Mouse (Mus musculus): Measurements from ENCODE around the gene Adam8. TPM values are rescaled to one million over a fixed set of nuclear protein-coding genes. Genes with fewer than 3 reads are reported as not detected.

Adam8 gene
- total RNA-seq, 2 experiments from 2014 or later: 0.38 to 0.90 TPM

DNA sequence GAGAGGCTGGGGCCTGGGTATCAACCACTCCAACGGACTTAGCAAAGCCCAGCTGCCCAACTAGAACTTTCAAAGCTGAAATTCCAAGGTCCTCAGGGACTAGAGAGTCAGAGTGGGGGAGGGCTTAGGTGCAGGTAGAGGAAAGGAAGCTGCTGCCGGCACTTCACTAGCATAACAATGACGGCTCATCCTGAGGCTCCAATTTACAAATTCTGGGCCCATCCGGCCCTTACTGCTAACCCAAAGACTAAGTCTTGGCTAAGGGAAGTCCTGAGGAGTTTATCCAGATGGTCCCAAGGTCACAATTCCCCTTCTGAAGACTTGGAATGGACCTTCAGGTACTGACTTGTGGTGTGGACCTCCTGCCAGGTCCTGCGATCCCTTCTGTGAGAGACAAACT, 46.8 kb downstream of the Adam8 start:
- DNase-seq: no peak

GRCm38 (mm10) chr7:139944291-139945240, 47.8 kb downstream of the Adam8 start:
- no peak for DNase-seq

GRCm38 (mm10) chr7:139943674-139944281, 48.6 kb downstream of the Adam8 start, which contains the start of gene Utf1:
Gene Utf1 (plus strand): TSS chr7:139943789.
- peak; percentile 26 for DNase-seq

DNA sequence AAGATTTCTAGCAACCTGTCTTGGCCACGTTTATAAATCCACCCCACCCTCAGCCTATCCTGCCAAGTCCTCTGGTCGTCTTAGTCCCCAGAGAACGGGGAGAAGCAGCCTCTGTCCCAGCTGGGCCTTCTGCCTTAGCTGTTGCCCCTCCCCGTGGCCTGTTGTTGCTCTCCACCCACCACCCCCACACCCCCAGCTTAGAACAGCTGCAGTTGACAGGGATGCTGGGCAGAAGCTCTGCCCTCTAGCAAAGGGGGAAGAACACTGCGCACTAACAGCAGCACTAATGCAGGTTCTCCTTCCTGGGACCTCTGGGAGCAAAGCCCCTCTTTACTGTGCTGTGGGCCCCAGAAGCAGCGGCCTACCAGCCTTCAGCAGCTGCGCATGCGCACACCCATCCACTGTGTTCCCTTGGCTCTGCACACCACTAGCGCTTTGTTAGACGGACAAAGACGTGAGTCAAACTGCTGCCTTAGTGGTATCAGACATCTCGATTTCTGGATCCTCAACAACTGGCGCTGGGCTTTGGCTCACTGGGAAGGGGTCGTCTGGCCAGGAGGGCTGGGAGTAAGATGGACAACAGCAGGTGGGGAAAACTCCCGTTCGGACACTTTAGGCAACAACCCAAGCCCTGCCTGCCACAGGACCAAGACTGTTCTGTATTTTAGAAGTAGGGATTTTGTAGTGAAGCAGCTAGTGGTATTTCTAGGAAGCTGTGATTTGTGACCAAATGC, 51.7 kb downstream of the Adam8 start:
- no peak for DNase-seq

- DNase-seq: no peak
Measured at GRCm38 (mm10) chr7:139937810-139938209, 54.6 kb downstream of the Adam8 start.

DNA sequence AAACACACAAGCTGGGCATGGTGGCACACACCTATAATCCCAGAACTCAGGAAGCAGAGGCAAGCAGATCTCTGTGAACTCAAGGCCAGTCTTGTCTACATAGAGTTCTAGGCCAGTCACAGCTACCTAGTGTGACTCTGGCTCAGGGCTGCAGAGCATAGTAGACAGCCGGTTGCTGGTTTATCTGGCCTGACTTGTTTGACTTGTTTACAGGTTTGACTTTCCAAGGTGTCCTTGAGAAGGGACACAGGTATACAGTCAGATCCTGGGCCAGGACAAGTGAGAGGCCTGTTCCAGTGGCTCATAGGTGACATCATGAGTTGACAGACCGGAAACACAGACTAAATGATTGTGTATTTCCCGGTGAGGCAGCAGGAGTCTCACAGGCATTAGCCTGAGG, 55.2 kb downstream of the Adam8 start:
- DNase-seq: no peak

GRCm38 (mm10) chr7:139936705-139937104, 55.7 kb downstream of the Adam8 start:
- no peak for DNase-seq

- peak; percentile 61 for DNase-seq
Measured at GRCm38 (mm10) chr7:139930732-139931131, 61.6 kb downstream of the Adam8 start.

Small RNA genes lying within 50 kb of the gene (microRNA-seq; reads per million reads assigned to microRNA genes)
- 0 reads per million in 2 experiments for gene Mir202
- 0.41 to 0.69 reads per million in 2 experiments for gene Mir7062
- gene mmu-mir-7686: 0 reads per million in 2 experiments

Other genes starting within 250 kb of the Adam8 start
- under 1 TPM; 0.10 to 0.16 TPM for gene Adgra1, start 158.4 kb downstream of the Adam8 start, total RNA-seq (2021)
- under 1 TPM; 0.07 to 0.14 TPM for gene Kndc1, start 97.9 kb downstream of the Adam8 start, total RNA-seq (2021)
- gene Utf1, start 48.8 kb downstream of the Adam8 start, total RNA-seq (2021): not detected
- gene 6430531B16Rik, start 13.8 kb downstream of the Adam8 start, total RNA-seq (2021): not detected
- gene Zfp511, start 43.8 kb upstream of the Adam8 start, total RNA-seq (2021): 10 to 100 TPM; 14.6 to 17.9 TPM
- gene Tubgcp2, start 44.1 kb upstream of the Adam8 start, total RNA-seq (2021): 10 to 100 TPM; 45.3 to 45.8 TPM
- gene Msx3, start 56.5 kb upstream of the Adam8 start, total RNA-seq (2021): not detected
- under 1 TPM in 1 of 2 experiments, not detected in 1; 0.34 TPM for gene Caly, start 90.0 kb upstream of the Adam8 start, total RNA-seq (2021)
- gene Prap1, start 100.8 kb upstream of the Adam8 start, total RNA-seq (2021): not detected
- 100 to 1,000 TPM; 106 to 119 TPM for gene Fuom, start 109.9 kb upstream of the Adam8 start, total RNA-seq (2021)
- 1 to 10 TPM; 4.5 TPM for gene Paox, start 123.2 kb upstream of the Adam8 start, total RNA-seq (2021)
- gene Echs1, start 123.9 kb upstream of the Adam8 start, total RNA-seq (2021): 100 to 1,000 TPM; 190 to 210 TPM
- 10 to 100 TPM; 22.3 to 25.6 TPM for gene Mtg1, start 145.0 kb upstream of the Adam8 start, total RNA-seq (2021)
- under 1 TPM; 0.17 to 0.27 TPM for gene Sprn, start 162.3 kb upstream of the Adam8 start, total RNA-seq (2021)
- gene Olfr522, start 172.2 kb upstream of the Adam8 start, total RNA-seq (2021): not detected
- gene Olfr523, start 180.7 kb upstream of the Adam8 start, total RNA-seq (2021): not detected
- gene Olfr524, start 213.4 kb upstream of the Adam8 start, total RNA-seq (2021): not detected
- under 1 TPM in 1 of 2 experiments, not detected in 1; 0.07 TPM for gene Cd163l1, start 225.7 kb upstream of the Adam8 start, total RNA-seq (2021)